Mouse (Mus musculus) stomach, postnatal 0 days (tissue): ENCODE data around the gene Celf1.

ENCODE experiments used
- CTCF ChIP-seq: IDR thresholded peaks from 2 replicates; pipeline ENCODE4 v1.5.1; 2016; ENCODE audit warnings: antibody characterized with exemption, low read depth, mild to moderate bottlenecking, moderate library complexity
- EP300 ChIP-seq: optimal IDR thresholded peaks from 2 replicates; pipeline ENCODE3; 2016; ENCODE audit warnings: antibody characterized with exemption

DNA sequence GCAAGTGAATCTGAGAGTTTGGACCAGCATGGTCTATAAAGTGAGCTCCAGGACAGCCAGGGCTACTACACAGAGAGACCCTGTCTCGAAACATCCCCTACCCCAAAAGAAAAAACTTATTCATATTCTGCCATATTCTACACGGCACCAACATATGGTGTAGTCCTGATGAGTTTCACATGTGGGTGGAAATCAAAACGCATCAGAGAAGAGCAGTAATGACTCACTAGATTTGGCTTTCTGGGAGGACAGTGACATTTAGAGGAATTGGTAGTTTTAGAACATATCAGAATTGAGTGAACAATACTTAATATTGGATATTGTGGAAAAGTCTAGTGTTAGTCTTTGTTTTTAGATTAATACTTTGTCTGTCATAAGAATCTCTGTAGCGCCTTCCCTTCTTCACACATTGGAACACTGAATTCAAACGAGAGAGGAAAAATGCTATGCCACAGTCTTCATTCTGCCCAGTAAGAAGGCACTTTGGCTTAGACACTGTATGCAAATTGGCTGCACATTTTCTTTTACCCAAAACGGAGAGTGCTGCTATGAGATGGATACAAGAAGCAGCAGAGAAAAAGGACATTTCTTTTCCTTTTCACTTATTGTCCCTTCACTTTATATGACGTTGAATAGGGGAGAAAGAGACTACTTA, 35.1 kb downstream of the Celf1 start:
- TF ChIP-seq CTCF = no peak
- TF ChIP-seq EP300 = no peak
